Mouse (Mus musculus) common myeloid progenitor, adult 5-6 weeks (primary cell): Measurements from ENCODE around the gene 1700088E04Rik. TPM values are rescaled to one million over a fixed set of nuclear protein-coding genes. Genes with fewer than 3 reads are reported as not detected.
A peak's percentile ranks its signal among the peaks of the same experiment; 100 is the strongest.

Source experiments
- ATAC-seq: replicated peaks from 2 replicates; pipeline ENCODE4 v1.8.0; 2016; ENCODE audit warnings: low read depth, mild to moderate bottlenecking, moderate TSS enrichment, inconsistent platforms; ENCODE audit not compliant: poor library complexity, severe bottlenecking
- total RNA-seq: library from RNA; stranded (forward); fragments of 200-1000, 187-1606 nt; gene quantifications from 2 replicates; pipeline ENCODE4 v1.2.3, GENCODE M21; 2017

1700088E04Rik gene
- total RNA-seq: 0.14 TPM in 1 of 2 replicates, not detected in the other

GRCm38 (mm10) chr15:79140866-79141565 is at the start of gene 1700088E04Rik, which contains the start of gene Polr2f:
1700088E04Rik (minus strand) TSS chr15:79141253.
Polr2f (plus strand) TSS chr15:79141009.
- peak; percentile 94 for ATAC-seq

- no peak for ATAC-seq
These were observed 46.8 kb upstream of the 1700088E04Rik start for GRCm38 (mm10) chr15:79187819-79188218.

GRCm38 (mm10) chr15:79185213-79185612 is 44.2 kb upstream of the 1700088E04Rik start:
- no peak for ATAC-seq

- ATAC-seq: no peak
These were observed 35.9 kb upstream of the 1700088E04Rik start for GRCm38 (mm10) chr15:79176905-79177304.

- ATAC-seq: no peak
These were observed 25.7 kb upstream of the 1700088E04Rik start for GRCm38 (mm10) chr15:79166712-79167111.

- no peak for ATAC-seq
These were observed 24.1 kb upstream of the 1700088E04Rik start, which contains the start of gene Sox10 for GRCm38 (mm10) chr15:79165140-79165539. Sox10 (minus strand) TSS chr15:79165240.

- no peak for ATAC-seq
These were observed 23.2 kb upstream of the 1700088E04Rik start for GRCm38 (mm10) chr15:79164251-79164650.

- no peak for ATAC-seq
These were observed 21.8 kb upstream of the 1700088E04Rik start for GRCm38 (mm10) chr15:79162822-79163221.

GRCm38 (mm10) chr15:79162301-79162700 is 21.2 kb upstream of the 1700088E04Rik start:
- peak; percentile 33; the same call in 1 of the 2 replicates for ATAC-seq

GRCm38 (mm10) chr15:79155572-79155971 is 14.5 kb upstream of the 1700088E04Rik start:
- ATAC-seq: no peak

GRCm38 (mm10) chr15:79152709-79153108 is 11.7 kb upstream of the 1700088E04Rik start:
- ATAC-seq: no peak

GRCm38 (mm10) chr15:79151881-79152280 is 10.8 kb upstream of the 1700088E04Rik start:
- ATAC-seq: no peak

- peak; percentile 73 for ATAC-seq
These were observed 7.5 kb upstream of the 1700088E04Rik start for GRCm38 (mm10) chr15:79148533-79148932.

GRCm38 (mm10) chr15:79145522-79145921 is 4.5 kb upstream of the 1700088E04Rik start:
- no peak for ATAC-seq

- peak; percentile 3; the same call in 1 of the 2 replicates for ATAC-seq
These were observed 3.0 kb upstream of the 1700088E04Rik start for GRCm38 (mm10) chr15:79144021-79144420.

- no peak for ATAC-seq
These were observed 2.3 kb upstream of the 1700088E04Rik start for GRCm38 (mm10) chr15:79143316-79143715.

- 0 out of 2 replicates have a peak, but pooled peaks have one; percentile 9 for ATAC-seq
These were observed 489 bp upstream of the 1700088E04Rik start for GRCm38 (mm10) chr15:79141566-79141917.

GRCm38 (mm10) chr15:79139640-79140039 is 1.4 kb downstream of the 1700088E04Rik start:
- ATAC-seq: no peak

GRCm38 (mm10) chr15:79135783-79136575 is 5.1 kb downstream of the 1700088E04Rik start:
- no peak for ATAC-seq

- ATAC-seq: no peak
These were observed 5.7 kb downstream of the 1700088E04Rik start for GRCm38 (mm10) chr15:79135332-79135731.
